Mouse (Mus musculus) adrenal gland, postnatal 0 days (tissue): ENCODE data around the gene Slc9a7. TPM values are rescaled to one million over a fixed set of nuclear protein-coding genes. Genes with fewer than 3 reads are reported as not detected.

Experiments used
- polyA plus RNA-seq: library from polyadenylated mRNA; unstranded; fragments of >200 nt; fragmentation: Nextera tagmentation; extraction: Ambion mirVana; gene quantifications from 2 replicates; pipeline ENCODE4 v1.2.1, GENCODE M21; 2015

Gene Slc9a7
- 2.6 and 3.1 TPM in 2 replicates for polyA plus RNA-seq

DNA sequence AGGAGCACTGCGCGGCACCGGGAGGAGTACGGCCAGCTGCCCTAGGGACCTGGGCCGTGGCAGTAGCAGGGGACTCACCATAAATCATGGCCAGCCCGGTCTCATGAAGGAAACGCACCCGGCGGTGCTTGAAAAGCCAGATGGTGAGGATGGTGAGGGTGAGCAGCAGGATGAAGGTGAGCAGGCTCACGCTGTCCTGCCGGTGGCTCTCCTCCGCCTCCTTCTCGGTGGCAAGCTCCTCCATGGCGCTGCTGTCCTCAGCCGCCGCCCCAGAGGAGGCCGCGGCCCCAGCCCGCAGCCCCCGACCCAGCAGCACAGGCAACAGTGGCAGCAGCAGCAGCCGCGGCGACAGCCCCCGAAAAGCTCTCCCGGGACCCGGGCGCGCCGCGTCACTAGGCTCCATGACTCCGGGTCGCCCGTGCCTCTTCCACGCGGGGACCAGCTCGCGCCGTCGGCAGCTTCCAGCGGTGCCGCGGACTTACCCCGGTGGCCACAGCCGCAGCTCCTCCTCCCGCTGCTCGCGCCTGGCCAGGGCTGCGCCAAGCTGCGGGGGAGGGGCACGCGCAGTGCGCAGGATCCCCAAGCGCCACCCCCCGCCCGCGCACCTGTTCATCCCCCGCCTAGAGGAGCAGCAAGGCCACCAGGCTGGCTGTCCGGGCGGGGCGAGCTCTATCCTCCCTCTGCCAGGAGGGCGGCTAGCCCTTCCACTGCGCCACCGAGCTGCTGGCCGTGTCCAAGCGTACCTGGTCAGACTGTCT is at the start of gene Slc9a7:
Slc9a7 (minus strand) TSS at position 526 of the 758 bp plus-strand sequence.

DNA sequence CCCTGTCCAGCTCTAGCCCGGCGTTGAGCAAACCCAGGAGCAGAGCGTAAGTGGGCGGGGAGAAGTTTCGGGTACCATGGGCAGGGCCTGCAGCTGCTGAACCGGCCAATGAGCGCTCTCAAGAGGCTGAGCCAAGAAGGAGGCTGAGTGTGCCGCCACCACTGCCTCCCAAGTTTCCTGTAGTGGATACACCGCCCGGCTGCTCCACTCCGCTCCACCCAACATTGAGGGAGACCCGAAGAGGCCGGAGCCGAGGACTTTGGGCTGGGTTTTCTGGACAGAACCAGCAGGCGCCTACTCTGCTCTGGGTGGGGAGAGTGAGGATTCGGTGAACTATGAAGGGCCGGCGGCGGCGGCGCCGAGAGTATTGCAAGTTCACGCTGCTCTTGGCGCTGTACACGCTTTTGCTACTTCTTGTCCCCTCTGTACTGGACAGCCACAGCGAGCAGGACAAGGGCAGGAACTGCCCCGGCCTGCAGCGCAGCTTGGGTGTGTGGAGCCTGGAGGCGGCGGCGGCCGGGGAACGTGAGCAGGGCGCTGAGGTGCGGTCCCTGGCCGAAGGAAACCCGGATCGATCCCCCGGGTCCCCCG is 232.1 kb downstream of the Slc9a7 start, which contains the start of gene Chst7:
Chst7 (plus strand) TSS at position 180 of the 591 bp plus-strand sequence.

Other genes starting within 250 kb of the Slc9a7 start
- 2.4 and 2.5 TPM in 2 replicates for gene Chst7, start 232.2 kb downstream of the Slc9a7 start, polyA plus RNA-seq
- gene Rp2, start 72.7 kb upstream of the Slc9a7 start, polyA plus RNA-seq = 11.3 and 11.9 TPM in 2 replicates
- gene Jade3, start 133.9 kb upstream of the Slc9a7 start, polyA plus RNA-seq = 1.6 and 2.6 TPM in 2 replicates